In genomic region chr7:142293851-142294250, GRCm38 (mm10) we compare ENCODE assay signal across 10 mouse cellular contexts. TPM values are rescaled to one million over a fixed set of nuclear protein-coding genes. Genes with fewer than 3 reads are reported as not detected.
DNase-seq lines count a peak whose midpoint lies in the region; ATAC-seq and TF ChIP-seq lines count a peak whose summit lies in the region.
"Not testable (repeated sequence)": the region's sequence is repeated elsewhere in the genome, so short reads cannot be mapped to it uniquely, and the experiment has no call there.
"Had no signal": no experiment of that assay in that cellular context is flagged by ENCODE, and none has a peak within 500 bp of the region (broad histone marks: within the 10 kb centered on the region; RNA-seq: fewer than 3 reads in every experiment).

No protein-coding gene starts in this region.

- not testable (repeated sequence) for TF ChIP-seq EP300 in ES-Bruce4 (IDR thresholded peaks at IDR 0.05; ENCODE audit: insufficient read depth, low read depth, low read length)

- peak; percentile 42 for DNase-seq in brain, adult 2 months (ENCODE audit: low read depth, low spot score)
- DNase-seq in embryonic facial prominence, embryonic 14.5 days (ENCODE audit: low spot score): peak; percentile 14
- peak; percentile 62 for DNase-seq in hindbrain, embryonic 11.5 days (ENCODE audit: low spot score)
- DNase-seq in kidney, postnatal 25 days: peak; percentile 30 to 39
- peak; percentile 34 for DNase-seq in lung, postnatal 10 days
- DNase-seq in thymus, postnatal 36 days: peak; percentile 19 to 23

- not testable (repeated sequence) for H3K27me3 ChIP-seq in ES-Bruce4 (ENCODE audit: control insufficient read depth, insufficient read depth, low read length, poor library complexity, severe bottlenecking); embryonic facial prominence, embryonic 14.5 days (replicated peaks; ENCODE audit: control insufficient read depth, insufficient read depth, low read length); hindbrain, embryonic 11.5 days (ENCODE audit: control insufficient read depth, insufficient read depth, low read length)

- TF ChIP-seq CTCF in ES-Bruce4 (IDR thresholded peaks at IDR 0.05; ENCODE audit: low read depth, low read length): peak; percentile 62
- TF ChIP-seq CTCF in olfactory bulb, adult 2 months (IDR thresholded peaks at IDR 0.05; ENCODE audit: insufficient read depth, low read depth, low read length): 0 out of 2 replicates have a peak, but pooled peaks have one; percentile 21

- H3K4me2 ChIP-seq in embryonic facial prominence, embryonic 14.5 days (ENCODE audit: low read depth, low read length); hindbrain, embryonic 11.5 days (replicated peaks; ENCODE audit: low read depth, low read length): not testable (repeated sequence)

- not testable (repeated sequence) for H3K36me3 ChIP-seq in ES-Bruce4 (ENCODE audit: control insufficient read depth, insufficient read depth, low read length, poor library complexity, severe bottlenecking); embryonic facial prominence, embryonic 14.5 days (ENCODE audit: control insufficient read depth, insufficient read depth, low read length); hindbrain, embryonic 11.5 days (ENCODE audit: control insufficient read depth, insufficient read depth, low read length)

- not testable (repeated sequence) for ATAC-seq in embryonic facial prominence, embryonic 14.5 days (ENCODE audit: low read depth); hindbrain, embryonic 11.5 days (ENCODE audit: low FRiP score)

- not testable (repeated sequence) for TF ChIP-seq POLR2A in ES-Bruce4 (IDR thresholded peaks at IDR 0.05; ENCODE audit: insufficient read depth, low read length); olfactory bulb, adult 2 months (IDR thresholded peaks at IDR 0.05; ENCODE audit: insufficient read depth, low read depth, low read length)

- H3K4me1 ChIP-seq in ES-Bruce4 (ENCODE audit: control insufficient read depth, insufficient read depth, low read length); embryonic facial prominence, embryonic 14.5 days (ENCODE audit: control insufficient read depth, insufficient read depth, low read length); hindbrain, embryonic 11.5 days (replicated peaks; ENCODE audit: control insufficient read depth, insufficient read depth, low read length); olfactory bulb, adult 2 months (ENCODE audit: control insufficient read depth, insufficient read depth, low read length): not testable (repeated sequence)

- H3K9me3 ChIP-seq in ES-Bruce4 (replicated peaks; ENCODE audit: control insufficient read depth, insufficient read depth, low read length, poor library complexity, severe bottlenecking): peaks cover 12% of the 10 kb centered on the region
- not testable (repeated sequence) for H3K9me3 ChIP-seq in embryonic facial prominence, embryonic 14.5 days (ENCODE audit: control insufficient read depth, low read length); hindbrain, embryonic 11.5 days (ENCODE audit: control insufficient read depth, low read length)

- WGBS in embryonic facial prominence, embryonic 14.5 days: 0% methylated on average over 2 of the region's 2 CpGs
- 0% methylated on average over 2 of the region's 2 CpGs for WGBS in hindbrain, embryonic 11.5 days
- whole genome bisulfite sequencing in olfactory bulb, adult 2 months: 0% methylated on average over 2 of the region's 2 CpGs

- H3K9ac ChIP-seq in ES-Bruce4 (ENCODE audit: low read depth, poor library complexity, severe bottlenecking); embryonic facial prominence, embryonic 14.5 days (ENCODE audit: low read depth, low read length); hindbrain, embryonic 11.5 days (ENCODE audit: low read depth, low read length): not testable (repeated sequence)

- H3K27ac ChIP-seq in ES-Bruce4 (ENCODE audit: insufficient read depth, low read length); embryonic facial prominence, embryonic 14.5 days (replicated peaks; ENCODE audit: low read depth, low read length); hindbrain, embryonic 11.5 days (ENCODE audit: low read depth, low read length); olfactory bulb, adult 2 months (ENCODE audit: insufficient read depth, low read depth, low read length): not testable (repeated sequence)

- not testable (repeated sequence) for H3K4me3 ChIP-seq in ES-Bruce4 (ENCODE audit: low read depth, low read length); embryonic facial prominence, embryonic 14.5 days (ENCODE audit: low read depth, low read length); hindbrain, embryonic 11.5 days (ENCODE audit: low read depth, low read length); olfactory bulb, adult 2 months (ENCODE audit: insufficient read depth, low read depth, low read length)

RNA-seq across cellular contexts. Expression of gene Krtap5-1, which starts 3.1 kb away (rescaled TPM):
- polyA plus RNA-seq in ES-Bruce4 (2011; ENCODE audit: insufficient read depth, insufficient read length, low read depth, missing spikeins): not detected in 2 replicates
- polyA plus RNA-seq in embryonic facial prominence, embryonic 14.5 days (2014; fragmentation: Nextera tagmentation; extraction: Ambion mirVana): not detected in 2 replicates
- not detected in 2 replicates for polyA plus RNA-seq in hindbrain, embryonic 11.5 days (2014; fragmentation: Nextera tagmentation; extraction: Ambion mirVana)
- not detected in 2 replicates for polyA plus RNA-seq in olfactory bulb, adult 2 months (2012; ENCODE audit: insufficient read depth, insufficient read length, low replicate concordance, missing spikeins)
- polyA plus RNA-seq: embryonic facial prominence, embryonic 13.5 days; intestine, embryonic 16.5 days had no signal

RNA-seq across cellular contexts. Expression of gene Krtap5-4, which starts 9.5 kb away (rescaled TPM):
- not detected in 2 replicates for polyA plus RNA-seq in ES-Bruce4 (2011; ENCODE audit: insufficient read depth, insufficient read length, low read depth, missing spikeins)
- not detected in 2 replicates for polyA plus RNA-seq in embryonic facial prominence, embryonic 14.5 days (2014; fragmentation: Nextera tagmentation; extraction: Ambion mirVana)
- not detected in 2 replicates for polyA plus RNA-seq in hindbrain, embryonic 11.5 days (2014; fragmentation: Nextera tagmentation; extraction: Ambion mirVana)
- polyA plus RNA-seq in olfactory bulb, adult 2 months (2012; ENCODE audit: insufficient read depth, insufficient read length, low replicate concordance, missing spikeins): not detected in 2 replicates
- polyA plus RNA-seq: embryonic facial prominence, embryonic 13.5 days; intestine, embryonic 16.5 days had no signal

RNA-seq across cellular contexts. Expression of gene Gm4559, which starts 19.7 kb away (rescaled TPM):
- polyA plus RNA-seq in ES-Bruce4 (2011; ENCODE audit: insufficient read depth, insufficient read length, low read depth, missing spikeins): not detected in 2 replicates
- not detected in 2 replicates for polyA plus RNA-seq in embryonic facial prominence, embryonic 14.5 days (2014; fragmentation: Nextera tagmentation; extraction: Ambion mirVana)
- polyA plus RNA-seq in hindbrain, embryonic 11.5 days (2014; fragmentation: Nextera tagmentation; extraction: Ambion mirVana): not detected in 2 replicates
- polyA plus RNA-seq in olfactory bulb, adult 2 months (2012; ENCODE audit: insufficient read depth, insufficient read length, low replicate concordance, missing spikeins): not detected in 2 replicates
- polyA plus RNA-seq: embryonic facial prominence, embryonic 13.5 days; intestine, embryonic 16.5 days had no signal

RNA-seq across cellular contexts. Expression of gene Gm2431, which starts 35.7 kb away (rescaled TPM):
- polyA plus RNA-seq in ES-Bruce4 (2011; ENCODE audit: insufficient read depth, insufficient read length, low read depth, missing spikeins): not detected in 2 replicates
- not detected in 2 replicates for polyA plus RNA-seq in embryonic facial prominence, embryonic 14.5 days (2014; fragmentation: Nextera tagmentation; extraction: Ambion mirVana)
- polyA plus RNA-seq in hindbrain, embryonic 11.5 days (2014; fragmentation: Nextera tagmentation; extraction: Ambion mirVana): not detected in 2 replicates
- not detected in 2 replicates for polyA plus RNA-seq in olfactory bulb, adult 2 months (2012; ENCODE audit: insufficient read depth, insufficient read length, low replicate concordance, missing spikeins)
- polyA plus RNA-seq: embryonic facial prominence, embryonic 13.5 days; intestine, embryonic 16.5 days had no signal

RNA-seq across cellular contexts. Expression of gene Gm40460, which starts 53.0 kb away (rescaled TPM):
- not detected in 2 replicates for polyA plus RNA-seq in ES-Bruce4 (2011; ENCODE audit: insufficient read depth, insufficient read length, low read depth, missing spikeins)
- polyA plus RNA-seq in embryonic facial prominence, embryonic 14.5 days (2014; fragmentation: Nextera tagmentation; extraction: Ambion mirVana): not detected in 2 replicates
- not detected in 2 replicates for polyA plus RNA-seq in hindbrain, embryonic 11.5 days (2014; fragmentation: Nextera tagmentation; extraction: Ambion mirVana)
- not detected in 2 replicates for polyA plus RNA-seq in olfactory bulb, adult 2 months (2012; ENCODE audit: insufficient read depth, insufficient read length, low replicate concordance, missing spikeins)
- polyA plus RNA-seq: embryonic facial prominence, embryonic 13.5 days; intestine, embryonic 16.5 days had no signal
